Mouse (Mus musculus): ENCODE data around the gene Trim2.

Trim2 gene

DNA sequence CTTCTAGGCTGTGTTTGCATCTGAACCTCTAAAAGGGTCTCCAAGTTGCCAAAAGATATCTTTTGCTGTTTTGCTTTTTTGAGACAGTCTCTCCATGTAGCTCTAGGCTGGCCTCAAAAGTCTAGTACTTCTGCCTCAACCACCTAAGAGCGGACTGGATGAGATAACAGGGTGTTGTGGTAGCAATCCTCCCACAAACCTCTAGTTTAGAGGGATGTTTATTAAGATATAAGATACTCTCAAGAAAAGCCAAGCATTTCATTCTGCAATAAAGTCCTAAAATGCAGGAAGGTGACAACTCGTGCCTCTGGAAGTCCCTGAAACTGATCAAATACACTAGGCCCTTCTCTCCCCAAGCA lies 52.2 kb downstream of the Trim2 start:
- no peak for DNase-seq (ENCODE audit: low spot score)

- DNase-seq (ENCODE audit: low spot score) = no peak
Measured at GRCm38 (mm10) chr3:84253655-84254519, 52.8 kb downstream of the Trim2 start.

- peak; percentile 79 for DNase-seq (ENCODE audit: low spot score)
Measured at GRCm38 (mm10) chr3:84252776-84253654, 53.7 kb downstream of the Trim2 start.

- DNase-seq (ENCODE audit: low spot score) = no peak
Measured at GRCm38 (mm10) chr3:84251721-84252120, 55.0 kb downstream of the Trim2 start.

- no peak for DNase-seq (ENCODE audit: low spot score)
Measured at GRCm38 (mm10) chr3:84250275-84250674, 56.4 kb downstream of the Trim2 start.

DNA sequence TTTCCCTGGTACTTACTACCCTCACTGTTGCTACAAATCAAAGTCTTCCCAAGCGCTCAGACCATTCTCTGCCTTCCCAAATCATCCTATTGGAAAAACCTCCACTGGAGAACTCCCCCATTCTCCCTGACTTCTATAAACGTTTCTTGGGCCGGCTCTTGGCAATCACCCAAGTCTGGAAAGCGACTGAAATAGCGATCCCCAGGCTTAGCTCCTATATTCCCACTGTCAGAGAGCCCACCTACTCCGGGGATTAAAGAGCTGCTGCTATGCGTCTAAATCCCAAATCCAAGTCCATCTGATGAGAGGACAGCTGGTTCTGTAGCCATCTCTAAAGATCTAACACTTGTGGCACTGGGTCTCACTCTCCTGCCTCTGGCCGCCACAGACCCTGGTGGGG lies 58.9 kb downstream of the Trim2 start:
- DNase-seq (ENCODE audit: low spot score) = no peak

DNA sequence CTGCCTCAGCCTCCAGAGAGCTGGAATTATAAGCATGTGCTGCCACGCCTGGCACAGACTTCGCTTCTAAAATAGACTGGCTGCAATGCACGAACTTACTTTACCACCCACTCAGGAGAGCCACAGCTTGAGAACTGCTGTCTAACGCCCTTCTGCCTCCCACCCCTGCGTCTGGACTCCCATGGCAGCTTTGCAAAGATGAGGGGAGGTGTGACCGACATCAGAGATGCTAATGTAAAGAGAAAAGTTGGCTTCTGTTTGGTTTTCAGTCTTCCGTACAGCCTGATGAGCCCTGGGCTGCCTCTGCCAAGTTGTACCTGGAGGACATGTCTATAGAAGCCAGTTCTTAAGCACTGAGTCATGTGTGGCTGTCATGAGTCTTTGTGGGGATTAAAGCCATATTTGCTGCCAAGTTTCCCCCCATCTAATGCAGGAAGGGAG lies 60.2 kb downstream of the Trim2 start:
- DNase-seq (ENCODE audit: low spot score) = peak; percentile 83

DNA sequence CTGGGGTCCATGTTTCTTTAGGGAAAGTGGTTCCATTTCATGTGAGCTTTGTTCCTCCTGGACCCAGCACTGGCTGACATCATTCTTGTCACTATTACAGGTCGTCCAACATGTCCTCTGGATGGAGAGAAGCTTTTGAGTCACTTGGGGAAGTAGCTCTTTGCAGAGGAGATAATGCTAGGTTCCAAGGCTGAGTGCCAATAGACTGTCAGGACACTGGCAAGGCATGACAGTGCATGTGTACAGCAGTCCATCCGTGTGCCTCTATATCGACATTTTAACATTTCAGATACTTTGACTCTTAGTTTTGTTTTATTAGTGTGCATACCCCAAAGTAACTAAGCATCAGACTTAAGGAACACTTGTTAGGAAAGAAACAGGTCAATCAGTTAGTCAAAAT lies 63.6 kb downstream of the Trim2 start:
- no peak for DNase-seq (ENCODE audit: low spot score)

DNA sequence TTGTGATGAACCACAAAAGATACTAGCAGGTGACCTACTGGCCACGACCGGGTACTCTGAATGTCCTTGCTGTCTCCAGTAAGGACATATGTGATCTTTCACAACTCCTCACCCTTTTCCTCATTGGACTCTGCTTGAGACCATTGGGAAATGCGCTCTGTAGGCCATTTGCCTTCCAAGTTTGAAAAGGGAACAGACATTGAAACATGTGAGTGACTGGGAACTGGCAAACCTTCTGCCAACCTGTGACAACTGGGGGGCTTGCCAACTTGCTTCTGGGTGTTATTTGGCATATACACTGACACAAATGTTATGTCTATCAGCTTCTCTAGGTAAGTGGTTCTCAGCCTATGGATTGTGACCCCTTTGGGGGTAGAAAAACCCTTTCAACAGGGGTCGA lies 64.2 kb downstream of the Trim2 start:
- DNase-seq (ENCODE audit: low spot score) = peak; percentile 66

GRCm38 (mm10) chr3:84241098-84241497 lies 65.6 kb downstream of the Trim2 start:
- DNase-seq (ENCODE audit: low spot score) = no peak

GRCm38 (mm10) chr3:84235420-84236304 lies 71.0 kb downstream of the Trim2 start:
- DNase-seq (ENCODE audit: low spot score) = no peak

- DNase-seq (ENCODE audit: low spot score) = no peak
Measured at GRCm38 (mm10) chr3:84234562-84234961, 72.1 kb downstream of the Trim2 start.

- no peak for DNase-seq (ENCODE audit: low spot score)
Measured at GRCm38 (mm10) chr3:84233663-84234415, 72.8 kb downstream of the Trim2 start.

DNA sequence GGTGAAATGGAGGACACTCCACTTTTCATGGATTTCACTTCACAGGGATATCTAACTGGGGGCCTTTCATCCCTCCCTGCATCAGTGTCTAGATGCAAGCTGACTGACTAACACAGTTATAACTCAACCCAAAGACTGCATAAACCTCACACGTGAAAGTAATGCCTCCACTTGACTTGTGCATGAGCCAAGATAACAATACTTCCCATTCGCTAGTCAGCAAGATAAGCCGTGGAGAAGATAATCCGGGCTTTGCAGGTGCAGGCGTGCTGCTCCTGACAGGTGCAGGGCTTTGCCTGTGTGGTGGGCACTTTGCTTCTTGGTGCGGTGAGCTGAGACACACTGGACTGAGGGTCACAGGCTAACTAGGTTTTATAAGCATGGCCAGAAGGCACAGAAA lies 74.4 kb downstream of the Trim2 start:
- DNase-seq (ENCODE audit: low spot score) = no peak

DNA sequence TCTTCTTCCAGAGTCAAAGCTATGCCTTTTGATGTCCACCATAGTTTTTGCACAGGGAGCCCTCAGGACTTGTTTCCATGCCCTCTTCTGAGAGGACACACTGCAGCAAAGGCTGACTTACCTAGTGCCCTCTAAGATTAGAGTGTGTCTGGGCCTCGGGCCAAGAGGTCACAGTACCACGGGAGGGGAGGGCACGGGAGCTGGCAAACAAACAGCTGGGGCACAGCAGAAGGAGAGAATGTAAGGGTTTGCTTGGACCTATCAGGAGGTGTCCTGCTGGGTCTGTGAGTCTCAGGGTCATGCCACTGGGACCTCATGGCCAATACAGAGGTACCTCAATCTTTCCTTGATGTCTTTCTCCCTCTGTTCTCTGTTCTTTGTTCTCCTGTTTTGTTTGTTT lies 75.7 kb downstream of the Trim2 start:
- DNase-seq (ENCODE audit: low spot score) = no peak

GRCm38 (mm10) chr3:84228911-84229310 lies 77.8 kb downstream of the Trim2 start:
- no peak for DNase-seq (ENCODE audit: low spot score)

DNA sequence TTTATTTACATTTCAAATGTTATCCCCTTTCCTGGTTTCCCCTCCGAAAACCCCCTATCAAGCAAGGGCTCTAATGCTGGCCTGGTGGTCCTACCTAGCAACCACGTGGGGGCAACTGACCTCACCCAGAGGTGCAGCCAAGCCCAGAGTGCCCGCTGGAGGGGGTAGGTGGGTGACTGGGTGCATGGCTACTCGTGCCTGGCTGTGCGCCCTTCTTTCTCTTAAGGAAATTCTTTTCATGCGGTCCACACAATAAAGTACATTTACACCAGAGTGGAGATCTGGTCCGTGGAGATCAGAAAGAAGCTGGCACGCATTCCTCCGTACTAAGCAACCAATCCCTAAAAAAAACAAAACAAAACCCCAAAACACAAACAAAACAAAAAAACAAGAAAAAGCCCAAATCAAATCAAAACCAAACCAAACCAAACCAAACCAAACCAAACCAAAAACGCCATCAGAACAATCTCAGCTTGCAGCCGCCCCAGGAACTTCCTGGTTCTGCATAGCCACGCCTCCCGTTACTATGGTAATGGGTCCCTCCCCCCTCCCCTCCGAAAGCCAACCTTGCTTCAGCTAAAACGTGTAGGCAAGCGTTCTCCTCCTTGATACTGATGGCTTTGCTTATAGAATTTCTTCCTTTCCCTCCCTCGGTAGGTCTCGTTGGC lies 78.3 kb downstream of the Trim2 start:
- DNase-seq (ENCODE audit: low spot score) = no peak

- no peak for DNase-seq (ENCODE audit: low spot score)
Measured at GRCm38 (mm10) chr3:84227628-84228027, 79.0 kb downstream of the Trim2 start.

DNA sequence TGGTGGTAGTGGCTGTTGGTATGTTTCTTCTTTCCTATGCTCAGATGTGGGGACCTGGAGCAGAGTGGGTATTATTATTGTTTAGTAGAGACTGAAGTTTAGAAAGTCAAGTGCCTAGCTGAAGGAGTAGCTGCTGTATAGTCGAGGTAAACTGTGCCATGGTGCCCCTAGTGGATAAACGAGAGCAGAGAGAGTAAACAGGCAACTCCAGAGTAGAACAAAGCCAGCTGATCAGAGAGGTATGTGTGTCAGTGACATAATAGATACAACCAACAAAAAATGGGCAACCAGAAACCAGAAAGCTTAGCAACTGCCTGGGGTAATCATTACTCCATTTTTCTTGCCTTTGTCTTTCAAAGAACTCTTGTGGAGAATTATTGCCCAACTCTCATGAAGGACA lies 81.7 kb downstream of the Trim2 start:
- no peak for DNase-seq (ENCODE audit: low spot score)

- DNase-seq (ENCODE audit: low spot score) = peak; percentile 77
Measured at GRCm38 (mm10) chr3:84220748-84221147, 85.9 kb downstream of the Trim2 start.

GRCm38 (mm10) chr3:84220326-84220725 lies 86.4 kb downstream of the Trim2 start:
- no peak for DNase-seq (ENCODE audit: low spot score)
